Mouse (Mus musculus): Measurements from ENCODE around the gene Fgf18.

The Fgf18 gene

GRCm38 (mm10) chr11:33147171-33147571 lies at the start of gene Fgf18:
Fgf18 (minus strand) TSS chr11:33147400.
- no peak for DNase-seq

- DNase-seq = peak; percentile 56
These were observed 49.4 kb upstream of the Fgf18 start for GRCm38 (mm10) chr11:33196447-33197132.

GRCm38 (mm10) chr11:33195531-33196446 lies 48.6 kb upstream of the Fgf18 start:
- DNase-seq = peak; percentile 36

GRCm38 (mm10) chr11:33195061-33195460 lies 47.9 kb upstream of the Fgf18 start:
- DNase-seq = no peak

GRCm38 (mm10) chr11:33193695-33194094 lies 46.5 kb upstream of the Fgf18 start:
- no peak for DNase-seq

- no peak for DNase-seq
These were observed 34.6 kb upstream of the Fgf18 start for GRCm38 (mm10) chr11:33181804-33182203.

GRCm38 (mm10) chr11:33180701-33181116 lies 33.5 kb upstream of the Fgf18 start:
- no peak for DNase-seq

- DNase-seq = no peak
These were observed 32.6 kb upstream of the Fgf18 start for GRCm38 (mm10) chr11:33179802-33180201.

GRCm38 (mm10) chr11:33176525-33177245 lies 29.5 kb upstream of the Fgf18 start:
- DNase-seq = peak; percentile 69

GRCm38 (mm10) chr11:33175768-33176167 lies 28.6 kb upstream of the Fgf18 start:
- no peak for DNase-seq

GRCm38 (mm10) chr11:33170489-33170888 lies 23.3 kb upstream of the Fgf18 start:
- DNase-seq = peak; percentile 58

- peak; percentile 100 for DNase-seq
These were observed 15.9 kb upstream of the Fgf18 start, which contains the start of gene Npm1 for GRCm38 (mm10) chr11:33162998-33163506. Npm1 (minus strand) TSS chr11:33163206.

- DNase-seq = peak; percentile 60
These were observed 15.2 kb upstream of the Fgf18 start for GRCm38 (mm10) chr11:33162211-33162997.

GRCm38 (mm10) chr11:33159741-33160140 lies 12.5 kb upstream of the Fgf18 start:
- no peak for DNase-seq

GRCm38 (mm10) chr11:33157453-33158196 lies 10.4 kb upstream of the Fgf18 start:
- DNase-seq = no peak

GRCm38 (mm10) chr11:33156436-33157015 lies 9.3 kb upstream of the Fgf18 start:
- no peak for DNase-seq

- no peak for DNase-seq
These were observed 7.3 kb upstream of the Fgf18 start for GRCm38 (mm10) chr11:33154459-33154858.

- no peak for DNase-seq
These were observed 5.8 kb upstream of the Fgf18 start for GRCm38 (mm10) chr11:33152997-33153396.

GRCm38 (mm10) chr11:33151780-33152145 lies 4.6 kb upstream of the Fgf18 start:
- no peak for DNase-seq

GRCm38 (mm10) chr11:33151128-33151779 lies 4.1 kb upstream of the Fgf18 start:
- DNase-seq = no peak
